Mouse (Mus musculus) limb, embryonic 12.5 days (tissue): ENCODE data around the gene Tmem141. TPM values are rescaled to one million over a fixed set of nuclear protein-coding genes. Genes with fewer than 3 reads are reported as not detected.

Experiments
- ATAC-seq: fragments of 200-750 bp; cut with Nextera tagmentation; 2 replicates; pipeline ENCODE4 v1.8.0; 2017; ENCODE audit warnings: low read depth, moderate TSS enrichment; ENCODE audit not compliant: insufficient number of reproducible peaks, insufficient read depth, low FRiP score, low TSS enrichment
- H3K27ac ChIP-seq: fragments of 300-500 bp; sonication (generic); 2 replicates; pipeline ENCODE4 v1.5.1; 2016; ENCODE audit warnings: mild to moderate bottlenecking, moderate library complexity
- H3K27me3 ChIP-seq: fragments of 300-500 bp; sonication (generic); 2 replicates; pipeline ENCODE4 v1.6.1; 2016; ENCODE audit warnings: mild to moderate bottlenecking, moderate library complexity
- H3K36me3 ChIP-seq: fragments of 300-500 bp; sonication (generic); 2 replicates; pipeline ENCODE4 v1.6.1; 2016; ENCODE audit warnings: mild to moderate bottlenecking, moderate library complexity
- H3K4me1 ChIP-seq: fragments of 300-500 bp; sonication (generic); replicated peaks from 2 replicates; pipeline ENCODE4 v1.6.1; 2016
- H3K4me2 ChIP-seq: fragments of 300-500 bp; sonication (generic); 2 replicates; pipeline ENCODE4 v1.6.1; 2016; ENCODE audit warnings: mild to moderate bottlenecking, moderate library complexity
- H3K4me3 ChIP-seq: fragments of 300-500 bp; sonication (generic); replicated peaks from 2 replicates; pipeline ENCODE4 v1.5.1; 2016; ENCODE audit warnings: mild to moderate bottlenecking
- H3K9ac ChIP-seq: fragments of 300-500 bp; sonication (generic); replicated peaks from 2 replicates; pipeline ENCODE4 v1.6.1; 2016; ENCODE audit warnings: mild to moderate bottlenecking, moderate library complexity
- H3K9me3 ChIP-seq: fragments of 300-500 bp; sonication (generic); 2 replicates; pipeline ENCODE4 v1.6.1; 2016; ENCODE audit warnings: mild to moderate bottlenecking, moderate library complexity
- WGBS: fragments of 180-500 bp; shearing (Covaris S2); methylation state at CpG from one replicate; pipeline ENCODE4 v1.1.7; 2016; 5-methylcytosine and 5-hydroxymethylcytosine counted together
- polyA plus RNA-seq: library from polyadenylated mRNA; unstranded; fragments of >200 nt; fragmentation: Nextera tagmentation; extraction: Ambion mirVana; gene quantifications from 2 replicates; pipeline ENCODE4 v1.2.1, GENCODE M21; 2016

Tmem141 gene
- polyA plus RNA-seq, 1 experiment from 2014 or later, result 21.9 TPM

DNA sequence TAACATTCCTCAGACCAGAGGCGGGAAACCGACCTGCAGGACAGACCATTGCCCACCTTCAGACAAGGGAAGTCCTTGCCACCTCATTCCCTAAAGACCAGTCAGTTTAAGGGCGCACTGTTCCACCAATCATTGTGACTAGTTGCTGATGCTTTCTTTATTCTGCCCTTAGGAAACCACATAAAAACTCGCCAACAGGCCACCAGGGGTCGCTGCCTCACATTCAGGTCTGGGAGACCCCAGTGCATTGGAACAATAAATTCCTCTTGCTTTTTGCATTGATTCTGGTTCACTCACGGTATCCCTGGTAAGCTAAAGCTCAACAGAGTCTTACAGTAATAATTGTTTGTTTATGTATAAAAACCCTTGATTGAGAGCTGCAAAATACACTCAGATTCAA is 18.1 kb upstream of the Tmem141 start:
- H3K4me1 ChIP-seq, result no peaks in the 10 kb centered on the region
- H3K4me2 ChIP-seq, result no peak overlapping the region
- no peaks in the 10 kb centered on the region for H3K9me3 ChIP-seq
- no peak overlapping the region for H3K4me3 ChIP-seq
- whole genome bisulfite sequencing, result 21% methylated on average over 6 of the region's 6 CpGs
- H3K27me3 ChIP-seq, result no peaks in the 10 kb centered on the region; the same call in 1 of the 2 replicates
- no peak for ATAC-seq
- H3K27ac ChIP-seq, result no peak overlapping the region
- H3K36me3 ChIP-seq, result no peaks in the 10 kb centered on the region
- no peak overlapping the region for H3K9ac ChIP-seq

GRCm38 (mm10) chr2:25634046-25634445 is 12.2 kb upstream of the Tmem141 start:
- Histone ChIP-seq H3K9ac (no peak overlapping the region), H3K4me3 (no peak overlapping the region), H3K27ac (no peak overlapping the region), H3K36me3 (no peaks in the 10 kb centered on the region), H3K9me3 (no peaks in the 10 kb centered on the region), H3K4me2 (no peak overlapping the region), H3K4me1 (no peaks in the 10 kb centered on the region), H3K27me3 (no peaks in the 10 kb centered on the region)
- WGBS, result 45% methylated on average over 1 of the region's 1 CpGs
- ATAC-seq, result no peak

GRCm38 (mm10) chr2:25633616-25634015 is 11.8 kb upstream of the Tmem141 start:
- H3K4me2 ChIP-seq, result no peak overlapping the region
- H3K36me3 ChIP-seq, result no peaks in the 10 kb centered on the region
- no peaks in the 10 kb centered on the region for H3K27me3 ChIP-seq
- no peaks in the 10 kb centered on the region for H3K4me1 ChIP-seq
- 76% methylated on average over 3 of the region's 3 CpGs for WGBS
- no peak overlapping the region for H3K9ac ChIP-seq
- no peak overlapping the region for H3K27ac ChIP-seq
- H3K9me3 ChIP-seq, result no peaks in the 10 kb centered on the region
- no peak for ATAC-seq
- no peak overlapping the region for H3K4me3 ChIP-seq

GRCm38 (mm10) chr2:25628738-25629137 is 6.9 kb upstream of the Tmem141 start:
- Histone ChIP-seq H3K4me2 (no peak overlapping the region), H3K36me3 (no peaks in the 10 kb centered on the region), H3K4me1 (no peaks in the 10 kb centered on the region), H3K27ac (no peak overlapping the region), H3K9ac (no peak overlapping the region), H3K27me3 (no peaks in the 10 kb centered on the region), H3K4me3 (no peak overlapping the region), H3K9me3 (no peaks in the 10 kb centered on the region)
- ATAC-seq, result no peak
- 42% methylated on average over 4 of the region's 4 CpGs for WGBS

DNA sequence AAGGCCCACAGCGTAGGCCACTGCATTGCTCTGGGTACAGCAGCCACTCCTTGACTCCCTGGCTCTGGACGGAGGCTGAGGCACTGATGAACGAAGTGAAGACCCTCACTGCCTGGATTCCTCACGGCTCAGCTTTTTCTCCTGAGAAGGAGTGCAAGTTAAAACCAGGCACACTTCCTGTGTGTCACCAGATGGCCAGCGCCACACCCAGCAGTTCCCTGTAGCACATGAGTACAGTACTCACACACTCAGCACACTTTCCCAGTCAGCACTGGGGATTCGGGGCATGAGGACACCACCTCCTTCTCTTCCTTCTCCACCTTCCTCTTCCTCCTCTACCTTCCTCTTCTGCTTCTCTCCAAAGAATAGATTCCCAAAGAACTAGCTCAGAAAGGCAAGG is 6.0 kb upstream of the Tmem141 start, which contains the start of gene Fcna:
Fcna (minus strand) TSS at position 220 of the 400 bp plus-strand sequence.
- H3K9ac ChIP-seq, result no peak within 1 kb of the TSS
- H3K4me3 ChIP-seq, result no peak within 1 kb of the TSS
- no peak for ATAC-seq
- H3K9me3 ChIP-seq, result no peaks in the 10 kb centered on the region
- no peaks in the 10 kb centered on the region for H3K27me3 ChIP-seq
- H3K4me1 ChIP-seq, result no peaks in the 10 kb centered on the region
- WGBS, result 66% methylated on average over 6 of the region's 6 CpGs
- no peaks in the 10 kb centered on the region for H3K36me3 ChIP-seq
- no peak within 1 kb of the TSS for H3K4me2 ChIP-seq
- H3K27ac ChIP-seq, result no peak within 1 kb of the TSS

- Histone ChIP-seq H3K27ac (no peak overlapping the region), H3K4me3 (no peak overlapping the region), H3K9me3 (no peaks in the 10 kb centered on the region), H3K9ac (no peak overlapping the region), H3K4me2 (no peak overlapping the region), H3K4me1 (peaks cover 11% of the 10 kb centered on the region), H3K36me3 (no peaks in the 10 kb centered on the region), H3K27me3 (0 out of 2 replicates have a peak, but pooled peaks cover 1% of the 10 kb centered on the region)
- 58% methylated on average over 5 of the region's 5 CpGs for whole genome bisulfite sequencing
- no peak for ATAC-seq
These were observed 4.2 kb upstream of the Tmem141 start for GRCm38 (mm10) chr2:25625986-25626385.

DNA sequence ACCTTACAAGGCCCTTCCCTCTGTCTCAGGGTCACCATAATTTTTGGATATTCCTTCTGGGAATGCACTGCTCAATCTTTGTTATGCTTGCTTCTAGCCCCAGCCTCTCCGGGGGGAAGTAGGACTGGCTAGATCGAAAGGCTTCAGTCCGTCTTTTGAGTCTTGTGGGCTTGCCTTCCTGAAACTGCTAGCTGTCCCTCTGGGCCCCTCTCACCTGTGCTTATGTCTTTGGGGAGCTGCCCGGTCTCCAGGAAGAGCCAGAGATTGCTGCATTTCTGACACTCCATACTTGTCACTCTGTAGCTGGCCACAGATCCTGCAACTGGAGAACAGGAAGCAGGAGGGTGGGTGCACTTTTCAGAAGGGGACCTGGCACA is 965 bp downstream of the Tmem141 start:
- Histone ChIP-seq H3K4me1 (peaks cover 19% of the 10 kb centered on the region), H3K9me3 (no peaks in the 10 kb centered on the region), H3K27me3 (peaks cover 46% of the 10 kb centered on the region), H3K36me3 (no peaks in the 10 kb centered on the region), H3K27ac (no peak overlapping the region), H3K4me3 (no peak overlapping the region; the same call in 1 of the 2 replicates), H3K4me2 (peak overlapping the region; percentile 78), H3K9ac (no peak overlapping the region; the same call in 1 of the 2 replicates)
- no peak for ATAC-seq
- 86% methylated on average over 4 of the region's 4 CpGs for WGBS

GRCm38 (mm10) chr2:25620386-25620785 is 1.4 kb downstream of the Tmem141 start:
- WGBS, result 81% methylated on average over 6 of the region's 6 CpGs
- no peaks in the 10 kb centered on the region for H3K9me3 ChIP-seq
- peaks cover 51% of the 10 kb centered on the region for H3K27me3 ChIP-seq
- H3K9ac ChIP-seq, result 0 out of 2 replicates have a peak overlapping the region, but pooled peaks have one; percentile 8
- H3K36me3 ChIP-seq, result no peaks in the 10 kb centered on the region
- no peak overlapping the region for H3K27ac ChIP-seq
- H3K4me1 ChIP-seq, result peaks cover 20% of the 10 kb centered on the region
- H3K4me3 ChIP-seq, result no peak overlapping the region
- no peak overlapping the region for H3K4me2 ChIP-seq
- no peak for ATAC-seq

- no peak within 1 kb of the TSS for H3K9ac ChIP-seq
- H3K4me2 ChIP-seq, result no peak within 1 kb of the TSS
- no peak within 1 kb of the TSS for H3K27ac ChIP-seq
- no peak for ATAC-seq
- WGBS, result 81% methylated on average over 3 of the region's 3 CpGs
- H3K27me3 ChIP-seq, result peaks cover 79% of the 10 kb centered on the region
- peak within 1 kb of the TSS; percentile 16; the same call in 1 of the 2 replicates for H3K4me3 ChIP-seq
- H3K4me1 ChIP-seq, result peaks cover 20% of the 10 kb centered on the region
- H3K9me3 ChIP-seq, result no peaks in the 10 kb centered on the region
- no peaks in the 10 kb centered on the region for H3K36me3 ChIP-seq
These were observed 4.2 kb downstream of the Tmem141 start, which contains the start of gene Ccdc183 for GRCm38 (mm10) chr2:25617578-25617977. Gene Ccdc183, minus strand, starts transcription at chr2:25617678.

DNA sequence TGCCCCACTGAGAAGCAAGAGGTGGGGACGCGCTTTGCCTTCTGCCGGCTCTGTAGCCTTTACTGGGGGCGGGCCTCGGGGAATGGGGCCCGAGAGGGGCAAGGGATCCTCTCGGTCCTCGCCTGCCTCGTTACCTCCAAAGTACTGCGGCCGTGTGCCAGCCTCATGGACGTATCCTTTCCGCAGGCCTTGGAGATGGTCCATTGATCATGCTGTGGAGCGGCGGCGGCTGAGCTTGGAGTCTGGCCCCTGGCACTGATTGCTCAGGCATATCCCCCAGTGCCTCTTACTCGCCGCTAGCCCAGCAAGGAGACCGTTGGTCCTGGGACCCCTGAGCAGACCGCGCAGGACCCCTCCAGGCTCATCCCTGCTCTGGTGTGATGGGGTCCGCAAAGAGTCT is 5.4 kb downstream of the Tmem141 start:
- peak overlapping the region; percentile 16 for H3K4me3 ChIP-seq
- peaks cover 88% of the 10 kb centered on the region for H3K27me3 ChIP-seq
- peak overlapping the region; percentile 35 for H3K4me2 ChIP-seq

DNA sequence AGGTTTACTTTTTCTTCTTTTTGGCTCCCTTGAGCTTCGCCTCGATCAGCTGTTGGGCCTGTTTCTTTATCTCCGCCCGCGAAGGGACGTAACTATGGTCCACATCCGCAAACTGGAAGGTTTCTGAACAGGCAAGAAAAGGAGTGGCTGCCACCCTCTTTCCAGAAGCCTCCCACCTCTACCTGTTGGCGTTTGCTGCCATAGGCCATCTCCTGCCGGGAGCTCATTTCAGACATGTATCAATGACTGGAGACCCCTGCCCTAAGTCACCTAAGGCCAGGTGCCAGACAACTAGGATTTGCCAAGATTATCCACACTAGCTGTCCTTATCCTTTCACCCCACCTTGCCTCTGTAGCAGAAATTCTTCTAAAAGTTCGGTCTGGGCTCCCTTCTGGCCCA is 13.1 kb downstream of the Tmem141 start:
- peaks cover 20% of the 10 kb centered on the region for H3K27me3 ChIP-seq
- peak overlapping the region; percentile 75 for H3K27ac ChIP-seq
- ATAC-seq, result peak; percentile 27; the same call in 1 of the 2 replicates
- peaks cover 8% of the 10 kb centered on the region for H3K36me3 ChIP-seq
- peak overlapping the region; percentile 61 for H3K4me2 ChIP-seq
- H3K4me1 ChIP-seq, result peaks cover 17% of the 10 kb centered on the region
- peak overlapping the region; percentile 94 for H3K9ac ChIP-seq
- H3K4me3 ChIP-seq, result peak overlapping the region; percentile 97
- no peaks in the 10 kb centered on the region for H3K9me3 ChIP-seq
- 66% methylated on average over 10 of the region's 10 CpGs for WGBS

More for the DNA sequence above, 5.4 kb downstream of the Tmem141 start:
- no peaks in the 10 kb centered on the region for H3K9me3 ChIP-seq
- H3K4me1 ChIP-seq, result peaks cover 13% of the 10 kb centered on the region
- no peak overlapping the region for H3K27ac ChIP-seq
- ATAC-seq, result no peak
- H3K36me3 ChIP-seq, result no peaks in the 10 kb centered on the region
- WGBS, result 19% methylated on average over 22 of the region's 22 CpGs
- H3K9ac ChIP-seq, result peak overlapping the region; percentile 32; the same call in 1 of the 2 replicates
